Mouse (Mus musculus) midbrain, embryonic 14.5 days (tissue): ENCODE results near the gene Prx. TPM values are rescaled to one million over a fixed set of nuclear protein-coding genes. Genes with fewer than 3 reads are reported as not detected.

Experiments used
- ATAC-seq: fragments of 200-750 bp; cut with Nextera tagmentation; 2 replicates; pipeline ENCODE4 v1.8.0; 2017; ENCODE audit warnings: moderate number of reproducible peaks, moderate library complexity; ENCODE audit not compliant: low FRiP score, low TSS enrichment
- DNase-seq: peaks from one replicate; pipeline ENCODE4 v3.0.0-alpha.2; 2015
- H3K27ac ChIP-seq: fragments of 300-500 bp; sonication (generic); replicated peaks from 2 replicates; pipeline ENCODE4 v1.5.1; 2014; ENCODE audit warnings: mild to moderate bottlenecking, low read depth, low read length, moderate library complexity
- H3K27me3 ChIP-seq: fragments of 300-500 bp; sonication (generic); 2 replicates; pipeline ENCODE4 v1.6.1; 2014; ENCODE audit warnings: low read length, control low read depth, mixed read lengths; ENCODE audit not compliant: control insufficient read depth, insufficient read depth
- H3K36me3 ChIP-seq: fragments of 300-500 bp; sonication (generic); 2 replicates; pipeline ENCODE4 v1.6.1; 2014; ENCODE audit warnings: low read length, control low read depth; ENCODE audit not compliant: control insufficient read depth, insufficient read depth
- H3K4me1 ChIP-seq: fragments of 300-500 bp; sonication (generic); 2 replicates; pipeline ENCODE4 v1.6.1; 2014; ENCODE audit warnings: mild to moderate bottlenecking, antibody characterized with exemption, low read length, control low read depth; ENCODE audit not compliant: control insufficient read depth, insufficient read depth
- H3K4me2 ChIP-seq: fragments of 300-500 bp; sonication (generic); 2 replicates; pipeline ENCODE4 v1.6.1; 2014; ENCODE audit warnings: mild to moderate bottlenecking, low read length, moderate library complexity
- H3K4me3 ChIP-seq: fragments of 300-500 bp; sonication (generic); replicated peaks from 2 replicates; pipeline ENCODE4 v1.5.1; 2014; ENCODE audit warnings: low read depth, low read length
- H3K9ac ChIP-seq: fragments of 300-500 bp; sonication (generic); replicated peaks from 2 replicates; pipeline ENCODE4 v1.6.1; 2014; ENCODE audit warnings: mild to moderate bottlenecking, low read length, moderate library complexity
- H3K9me3 ChIP-seq: fragments of 300-500 bp; sonication (generic); 2 replicates; pipeline ENCODE4 v1.6.1; 2016; ENCODE audit warnings: low read length, control low read depth, mixed read lengths; ENCODE audit not compliant: control insufficient read depth
- WGBS: fragments of 180-500 bp; shearing (Covaris S2); extraction: QIAGEN DNeasy Blood & Tissue Kit; methylation state at CpG from one replicate; pipeline ENCODE4 v1.1.7; 2014; 5-methylcytosine and 5-hydroxymethylcytosine counted together
- polyA plus RNA-seq: library from polyadenylated mRNA; unstranded; fragments of >200 nt; fragmentation: Nextera tagmentation; extraction: Ambion mirVana; gene quantifications from 2 replicates; pipeline ENCODE4 v1.2.1, GENCODE M21; 2014

Gene Prx
- polyA plus RNA-seq, 1 experiment from 2014 or later: 0.97 TPM

GRCm38 (mm10) chr7:27506765-27507370 lies 7.7 kb downstream of the Prx start:
- H3K36me3 ChIP-seq: no peaks in the 10 kb centered on the region
- no peaks in the 10 kb centered on the region for H3K9me3 ChIP-seq
- H3K27me3 ChIP-seq: no peaks in the 10 kb centered on the region
- WGBS: 52% methylated on average over 9 of the region's 9 CpGs
- H3K4me3 ChIP-seq: peak overlapping the region; percentile 46
- no peak for ATAC-seq
- H3K4me2 ChIP-seq: peak overlapping the region; percentile 65
- no peak overlapping the region; the same call in 1 of the 2 replicates for H3K9ac ChIP-seq
- 0 out of 2 replicates have a peak overlapping the region, but pooled peaks have one; percentile 93 for H3K27ac ChIP-seq
- no peaks in the 10 kb centered on the region for H3K4me1 ChIP-seq
- peak; percentile 18 for DNase-seq

GRCm38 (mm10) chr7:27507711-27508647 lies 8.9 kb downstream of the Prx start:
- ATAC-seq (peak; percentile 88), DNase-seq (peak; percentile 96)
- Histone ChIP-seq H3K4me2 (peak overlapping the region; percentile 65), H3K9me3 (no peaks in the 10 kb centered on the region), H3K9ac (peak overlapping the region; percentile 66), H3K4me1 (no peaks in the 10 kb centered on the region), H3K36me3 (no peaks in the 10 kb centered on the region), H3K4me3 (peak overlapping the region; percentile 46), H3K27ac (peak overlapping the region; percentile 93), H3K27me3 (no peaks in the 10 kb centered on the region)
- WGBS: under 1% methylated on average over 54 of the region's 54 CpGs

- H3K27ac ChIP-seq: peak overlapping the region; percentile 9; the same call in 1 of the 2 replicates
- H3K9me3 ChIP-seq: no peaks in the 10 kb centered on the region
- H3K4me2 ChIP-seq: peak overlapping the region; percentile 65
- ATAC-seq: peak; percentile 23; the same call in 1 of the 2 replicates
- H3K36me3 ChIP-seq: no peaks in the 10 kb centered on the region
- H3K27me3 ChIP-seq: no peaks in the 10 kb centered on the region
- peak overlapping the region; percentile 46; the same call in 1 of the 2 replicates for H3K4me3 ChIP-seq
- DNase-seq: peak; percentile 75
- no peaks in the 10 kb centered on the region for H3K4me1 ChIP-seq
- 21% methylated on average over 6 of the region's 6 CpGs for WGBS
- H3K9ac ChIP-seq: no peak overlapping the region
Measured at GRCm38 (mm10) chr7:27508648-27509005, 9.5 kb downstream of the Prx start.

- H3K9ac ChIP-seq: no peak overlapping the region
- 74% methylated on average over 2 of the region's 2 CpGs for WGBS
- no peaks in the 10 kb centered on the region for H3K4me1 ChIP-seq
- DNase-seq (no peak), ATAC-seq (no peak)
- no peaks in the 10 kb centered on the region for H3K9me3 ChIP-seq
- no peaks in the 10 kb centered on the region for H3K27me3 ChIP-seq
- H3K27ac ChIP-seq: no peak overlapping the region
- H3K4me2 ChIP-seq: no peak overlapping the region
- H3K4me3 ChIP-seq: no peak overlapping the region
- H3K36me3 ChIP-seq: no peaks in the 10 kb centered on the region
Measured at GRCm38 (mm10) chr7:27510809-27511208, 11.7 kb downstream of the Prx start.

- no peak overlapping the region for H3K4me3 ChIP-seq
- no peak overlapping the region for H3K4me2 ChIP-seq
- no peaks in the 10 kb centered on the region for H3K4me1 ChIP-seq
- H3K9me3 ChIP-seq: no peaks in the 10 kb centered on the region
- DNase-seq (no peak), ATAC-seq (no peak)
- no peak overlapping the region for H3K27ac ChIP-seq
- no peak overlapping the region for H3K9ac ChIP-seq
- no peaks in the 10 kb centered on the region for H3K27me3 ChIP-seq
- H3K36me3 ChIP-seq: no peaks in the 10 kb centered on the region
- WGBS: 82% methylated on average over 9 of the region's 9 CpGs
Measured at GRCm38 (mm10) chr7:27514961-27515360, 15.8 kb downstream of the Prx start.

- 88% methylated on average over 9 of the region's 9 CpGs for WGBS
- Histone ChIP-seq H3K27me3 (no peaks in the 10 kb centered on the region), H3K4me3 (no peak overlapping the region), H3K36me3 (no peaks in the 10 kb centered on the region), H3K27ac (no peak overlapping the region), H3K4me2 (no peak overlapping the region), H3K9me3 (no peaks in the 10 kb centered on the region), H3K4me1 (no peaks in the 10 kb centered on the region), H3K9ac (no peak overlapping the region)
- ATAC-seq (no peak), DNase-seq (no peak)
Measured at GRCm38 (mm10) chr7:27518314-27518713, 19.2 kb downstream of the Prx start.

- Histone ChIP-seq H3K4me1 (no peaks in the 10 kb centered on the region), H3K4me3 (no peak overlapping the region), H3K9ac (no peak overlapping the region), H3K9me3 (no peaks in the 10 kb centered on the region), H3K36me3 (no peaks in the 10 kb centered on the region), H3K27ac (no peak overlapping the region), H3K4me2 (no peak overlapping the region), H3K27me3 (no peaks in the 10 kb centered on the region)
- ATAC-seq: no peak
- no peak for DNase-seq
Measured at GRCm38 (mm10) chr7:27520104-27520503, 21.0 kb downstream of the Prx start.

GRCm38 (mm10) chr7:27520599-27520998 lies 21.5 kb downstream of the Prx start:
- Histone ChIP-seq H3K9ac (no peak overlapping the region), H3K36me3 (no peaks in the 10 kb centered on the region), H3K27me3 (no peaks in the 10 kb centered on the region), H3K9me3 (no peaks in the 10 kb centered on the region), H3K4me1 (no peaks in the 10 kb centered on the region), H3K27ac (no peak overlapping the region), H3K4me2 (no peak overlapping the region), H3K4me3 (no peak overlapping the region)
- DNase-seq (no peak), ATAC-seq (no peak)
- 93% methylated on average over 1 of the region's 1 CpGs for WGBS
